Mouse (Mus musculus) CH12.LX (cell line): ENCODE data around the gene Mtmr12.
"Not testable (repeated sequence)": the region's sequence is repeated elsewhere in the genome, so short reads cannot be mapped to it uniquely, and the experiment has no call there.

ENCODE experiments used
- CHD2 ChIP-seq: IDR thresholded peaks from 2 replicates; pipeline ENCODE4 v1.6.1; 2011; ENCODE audit warnings: low read length, improper control_type of control experiment
- CTCF ChIP-seq, 2 experiments: IDR thresholded peaks in 1 of 2; conservative IDR thresholded peaks in 1 of 2; 2 replicates each; pipeline ENCODE4 v1.5.1; 2011 to 2012; ENCODE audit warnings: low read depth in 2 of 2, low read length in 2 of 2, improper control_type of control experiment in 1 of 2, inconsistent platforms in 1 of 2, mild to moderate bottlenecking in 1 of 2, moderate library complexity in 1 of 2
- EP300 ChIP-seq: IDR thresholded peaks from 2 replicates; pipeline ENCODE4 v1.6.1; 2011; ENCODE audit warnings: low read length, improper control_type of control experiment
- JUND ChIP-seq: conservative IDR thresholded peaks from 2 replicates; pipeline ENCODE4 v1.6.1; 2011; ENCODE audit warnings: low read depth, low read length, improper control_type of control experiment
- MAX ChIP-seq: IDR thresholded peaks from 2 replicates; pipeline ENCODE4 v1.6.1; 2011; ENCODE audit warnings: low read length, improper control_type of control experiment
- POLR2A ChIP-seq: IDR thresholded peaks from 2 replicates; pipeline ENCODE4 v1.6.1; 2011; ENCODE audit warnings: low read depth, mild to moderate bottlenecking, improper control_type of control experiment, low read length
- POLR2AphosphoS2 ChIP-seq: IDR thresholded peaks from 2 replicates; pipeline ENCODE4 v1.6.1; 2011; ENCODE audit warnings: low read depth, low read length, improper control_type of control experiment
- SIN3A ChIP-seq: IDR thresholded peaks from 2 replicates; pipeline ENCODE4 v1.6.1; 2012; ENCODE audit warnings: low read length, improper control_type of control experiment, inconsistent platforms
- USF1 ChIP-seq: IDR thresholded peaks from 2 replicates; pipeline ENCODE4 v1.6.1; 2014; ENCODE audit warnings: low read depth, mild to moderate bottlenecking, inconsistent platforms, low read length, improper control_type of control experiment
- ZC3H11A ChIP-seq: IDR thresholded peaks from 2 replicates; pipeline ENCODE4 v1.6.1; 2012; ENCODE audit warnings: low read depth, mild to moderate bottlenecking, inconsistent platforms, low read length, improper control_type of control experiment

- TF ChIP-seq ZC3H11A; POLR2AphosphoS2; EP300; CHD2; MAX; CTCF (conservative IDR thresholded peaks at IDR 0.05 in 1 of 2, IDR thresholded peaks at IDR 0.05 in 1 of 2; ENCODE audit: low read depth in 2 of 2, low read length in 2 of 2); SIN3A; JUND; POLR2A; USF1: not testable (repeated sequence)
These were observed 1.8 kb upstream of the Mtmr12 start for GRCm38 (mm10) chr15:12203008-12203407.
